Comparison of ENCODE assay signal across 8 mouse cellular contexts in the genomic region with DNA sequence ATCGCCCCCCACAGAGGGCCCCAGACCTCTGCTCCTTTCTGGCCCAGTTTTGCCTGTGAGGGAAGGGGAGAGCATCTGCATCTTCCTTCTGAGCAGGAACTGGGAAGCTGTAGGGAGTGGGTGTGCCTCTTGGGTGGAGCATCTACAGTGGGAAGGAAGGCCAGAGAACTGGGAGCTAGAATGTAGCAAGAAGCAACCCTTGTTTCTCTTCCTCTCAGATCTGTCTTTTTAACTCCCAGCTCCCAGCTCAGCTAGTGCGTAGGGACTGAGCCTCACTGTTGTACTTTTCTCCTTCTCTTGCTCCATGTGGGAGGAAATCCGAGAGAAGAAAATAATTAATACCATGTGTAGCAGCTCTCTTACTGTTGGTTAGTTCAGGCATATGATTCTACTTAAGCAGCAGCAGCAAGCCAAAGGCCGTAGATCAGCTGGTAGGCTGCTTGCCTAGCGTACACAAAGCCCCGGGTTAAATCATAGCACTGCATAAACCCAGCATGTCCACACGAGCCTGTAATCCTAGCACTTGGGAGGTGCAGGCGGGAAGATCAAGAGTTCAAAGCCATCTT. TPM values are rescaled to one million over a fixed set of nuclear protein-coding genes. Genes with fewer than 3 reads are reported as not detected.
DNase-seq lines count a peak whose midpoint lies in the region; ATAC-seq lines count a peak whose summit lies in the region.

No protein-coding gene starts in this region.

- H3K27me3 ChIP-seq in lung, embryonic 16.5 days (ENCODE audit: control insufficient read depth, insufficient read depth, low read depth, low read length): no peaks in the 10 kb centered on the region
- no peaks in the 10 kb centered on the region for H3K27me3 ChIP-seq in stomach, embryonic 14.5 days (ENCODE audit: control insufficient read depth, insufficient read depth, low read length)

- peaks cover 48% of the 10 kb centered on the region for H3K4me1 ChIP-seq in lung, embryonic 16.5 days (replicated peaks; ENCODE audit: control insufficient read depth, insufficient read depth, low read length)
- H3K4me1 ChIP-seq in stomach, embryonic 14.5 days (ENCODE audit: control insufficient read depth, insufficient read depth, low read length): peaks cover 59% of the 10 kb centered on the region

- no peak overlapping the region for H3K4me2 ChIP-seq in lung, embryonic 16.5 days (ENCODE audit: low read depth, low read length)
- H3K4me2 ChIP-seq in stomach, embryonic 14.5 days (replicated peaks; ENCODE audit: low read depth, low read length): no peak overlapping the region

- no peaks in the 10 kb centered on the region for H3K9me3 ChIP-seq in lung, embryonic 16.5 days (ENCODE audit: control insufficient read depth, low read length)
- no peaks in the 10 kb centered on the region for H3K9me3 ChIP-seq in stomach, embryonic 14.5 days (ENCODE audit: control insufficient read depth, low read depth, low read length)

- no peak overlapping the region for H3K4me3 ChIP-seq in lung, embryonic 16.5 days (ENCODE audit: low read length)
- H3K4me3 ChIP-seq in stomach, embryonic 14.5 days (ENCODE audit: low read depth, low read length): no peak overlapping the region

- H3K27ac ChIP-seq in lung, embryonic 16.5 days (ENCODE audit: low read length): no peak overlapping the region
- H3K27ac ChIP-seq in stomach, embryonic 14.5 days (ENCODE audit: low read length): peak overlapping the region; percentile 48; the same call in 1 of the 2 replicates

- ATAC-seq in lung, embryonic 16.5 days (ENCODE audit: low read depth): peak; percentile 19; the same call in 1 of the 2 replicates
- ATAC-seq in stomach, embryonic 14.5 days (ENCODE audit: insufficient number of reproducible peaks, insufficient read depth, low FRiP score, low read depth): peak; percentile 21; the same call in 1 of the 2 replicates
- ATAC-seq in activated CD4-positive, CD25-positive, alpha-beta regulatory T cell, adult 4 months: no peak

- WGBS in lung, embryonic 16.5 days: 31% methylated on average over 8 of the region's 8 CpGs
- 27% methylated on average over 8 of the region's 8 CpGs for WGBS in stomach, embryonic 14.5 days

- no peaks in the 10 kb centered on the region for H3K36me3 ChIP-seq in lung, embryonic 16.5 days (ENCODE audit: control insufficient read depth, insufficient read depth, low read length)
- H3K36me3 ChIP-seq in stomach, embryonic 14.5 days (ENCODE audit: control insufficient read depth, insufficient read depth, low read length): no peaks in the 10 kb centered on the region

- no peak for DNase-seq in lung, postnatal 10 days
- peak; percentile 41 for DNase-seq in heart, adult 8-10 months (ENCODE audit: low spot score)
- peak; percentile 23 for DNase-seq in liver
- DNase-seq in thymus, postnatal 14 days: no peak
- DNase-seq in c-Kit-positive CD71-positive TER-119-positive erythroid progenitor cells, embryonic 14.5 days (ENCODE audit: low spot score): no peak

- H3K9ac ChIP-seq in lung, embryonic 16.5 days (ENCODE audit: low read length): no peak overlapping the region
- no peak overlapping the region for H3K9ac ChIP-seq in stomach, embryonic 14.5 days (replicated peaks; ENCODE audit: low read depth, low read length)

RNA-seq across cellular contexts. Expression of a gene that starts 7.8 kb away (rescaled TPM):
- polyA plus RNA-seq in lung, embryonic 16.5 days (2015; fragmentation: Nextera tagmentation; extraction: Ambion mirVana): 522 and 562 TPM in 2 replicates
- total RNA-seq in heart, adult 8-10 months (2022): 10 to 100 TPM; 30.4 to 35.4 (median 33.8) TPM
- polyA plus RNA-seq in stomach, embryonic 14.5 days (2014; fragmentation: Nextera tagmentation; extraction: Ambion mirVana): 679 and 695 TPM in 2 replicates
- polyA plus RNA-seq in activated CD4-positive, CD25-positive, alpha-beta regulatory T cell, adult 4 months (2017; shearing (Covaris generic)): 1 to 10 TPM; 2.5 to 4.1 TPM

Comparison
In these comparisons a context has a peak if more than half of its experiments do, and no peak if none do; other contexts are left out.
1. DNase-seq: peak in heart, adult 8-10 months (single experiment) and liver (single experiment); none in lung, postnatal 10 days (single experiment), thymus, postnatal 14 days (single experiment) and c-Kit-positive CD71-positive TER-119-positive erythroid progenitor cells, embryonic 14.5 days (single experiment).
2. RNA of a gene that starts 7.8 kb away (polyA plus RNA-seq): 679 to 695 TPM in stomach, embryonic 14.5 days and 522 to 562 TPM in lung, embryonic 16.5 days; 2.5 to 4.1 TPM in activated CD4-positive, CD25-positive, alpha-beta regulatory T cell, adult 4 months; every median in the first group is over 100 times any median in the second.